Mouse (Mus musculus): ENCODE data around the gene Carm1. TPM values are rescaled to one million over a fixed set of nuclear protein-coding genes. Genes with fewer than 3 reads are reported as not detected.
"Not testable (repeated sequence)": the region's sequence is repeated elsewhere in the genome, so short reads cannot be mapped to it uniquely, and the experiment has no call there.

The Carm1 gene
- 10 to 100 TPM; 42.2 to 45.0 TPM for total RNA-seq (2021)
- long read RNA-seq, experiment 1, partial matches to known transcripts, result 1 of 11 reads
- long read RNA-seq, experiment 1, other reads (novel, unspliced or antisense), result 6 of 11 reads
- long read RNA-seq, experiment 2, transcript Carm1-201 (16 exons, 3,220 nt), result major isoform, 9 of 25 reads
- long read RNA-seq, experiment 2, transcript Carm1-203 (15 exons, 3,152 nt), result minor isoform, 6 of 25 reads
- long read RNA-seq, experiment 2, partial matches to known transcripts, result 3 of 25 reads
- long read RNA-seq, experiment 2, other reads (novel, unspliced or antisense), result 6 of 25 reads

DNA sequence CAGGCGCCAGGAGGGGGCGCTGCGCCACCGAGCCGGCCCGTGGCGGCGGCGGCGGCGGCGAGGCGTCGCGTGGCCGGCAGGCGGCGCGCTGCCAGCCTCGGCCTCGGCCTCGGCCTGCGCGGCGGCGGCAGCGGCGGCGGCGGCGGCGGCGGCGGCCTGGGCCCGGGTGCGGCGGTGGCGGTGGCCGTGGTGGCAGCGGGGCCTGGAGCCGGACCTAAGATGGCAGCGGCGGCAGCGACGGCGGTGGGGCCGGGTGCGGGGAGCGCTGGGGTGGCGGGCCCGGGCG, at the start of gene Carm1:
Carm1 (plus strand) TSS at position 106 of the 286 bp plus-strand sequence.
- no peak for DNase-seq

DNA sequence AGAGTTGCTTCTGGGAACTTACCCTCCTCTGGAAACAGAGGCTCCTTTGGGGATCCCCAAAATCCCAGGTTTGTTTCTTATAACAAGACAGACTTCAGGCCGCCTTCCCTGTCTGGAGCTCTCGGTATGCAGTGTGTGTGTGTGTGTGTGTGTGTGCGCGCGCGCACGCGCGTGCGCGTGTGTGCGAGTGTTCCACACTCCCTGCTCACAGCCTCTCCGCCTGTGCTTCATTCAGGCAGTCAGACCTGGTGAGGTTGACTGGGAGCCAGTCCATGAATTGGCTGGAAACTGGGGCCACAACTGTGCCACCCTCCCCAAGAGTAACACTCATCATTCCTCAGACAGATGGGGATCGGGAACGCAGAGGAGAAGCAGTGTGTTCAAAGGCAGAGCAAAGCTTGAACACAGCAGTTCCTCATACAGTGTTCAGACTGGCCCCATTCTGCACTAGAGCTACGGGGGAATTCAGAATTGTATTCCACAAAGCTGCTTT, 49.6 kb upstream of the Carm1 start:
- no peak for DNase-seq

DNA sequence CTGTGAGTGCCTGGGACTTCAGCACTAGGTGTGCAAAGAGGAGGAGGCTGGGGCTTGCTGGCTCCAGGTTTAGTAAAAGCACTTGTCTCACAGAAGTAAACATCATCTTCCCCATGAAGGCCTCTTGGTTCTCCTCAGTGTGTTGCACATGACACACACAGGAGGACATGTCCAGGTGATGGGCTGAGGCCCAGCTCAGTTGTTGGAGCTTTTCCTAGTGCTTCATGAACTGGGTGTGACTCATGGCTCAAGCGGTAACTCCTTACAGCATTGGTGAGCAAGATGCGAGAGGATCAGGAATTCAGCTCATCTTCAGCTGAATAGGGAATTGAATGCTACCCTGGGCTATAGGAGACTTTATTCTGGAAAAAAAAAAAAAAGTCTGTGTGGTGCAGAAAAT, 49.0 kb upstream of the Carm1 start:
- DNase-seq, result no peak

DNA sequence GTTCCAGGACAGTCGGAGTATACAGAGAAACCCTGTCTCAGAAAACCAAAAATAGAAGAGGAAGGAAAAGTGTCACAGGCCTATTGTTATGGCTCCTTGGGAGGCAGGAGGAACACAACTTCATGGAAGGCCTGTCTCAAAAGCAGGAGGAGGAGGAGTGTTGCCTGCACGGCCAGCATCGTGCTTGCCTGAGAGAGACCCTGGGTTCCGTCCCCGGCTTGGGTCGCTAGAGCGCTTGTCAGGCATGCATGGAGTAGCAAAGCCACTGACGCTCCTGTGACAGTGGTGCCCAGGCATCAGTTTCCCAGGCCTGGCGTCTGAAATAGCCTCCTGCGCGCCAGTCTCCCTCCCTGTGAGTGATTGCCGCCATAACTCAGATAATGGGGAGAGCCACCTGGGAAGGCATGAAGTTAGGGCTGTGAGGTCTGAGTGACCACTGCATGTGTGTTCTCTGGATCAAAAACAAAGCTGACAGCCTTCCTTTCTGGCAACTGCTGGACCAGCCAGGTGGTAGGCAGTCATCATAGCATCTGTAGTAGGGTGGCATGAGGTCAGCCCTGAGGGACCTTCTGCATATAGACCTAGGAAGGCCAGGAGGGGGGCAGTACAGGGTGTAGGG, 48.3 kb upstream of the Carm1 start:
- no peak for DNase-seq

DNA sequence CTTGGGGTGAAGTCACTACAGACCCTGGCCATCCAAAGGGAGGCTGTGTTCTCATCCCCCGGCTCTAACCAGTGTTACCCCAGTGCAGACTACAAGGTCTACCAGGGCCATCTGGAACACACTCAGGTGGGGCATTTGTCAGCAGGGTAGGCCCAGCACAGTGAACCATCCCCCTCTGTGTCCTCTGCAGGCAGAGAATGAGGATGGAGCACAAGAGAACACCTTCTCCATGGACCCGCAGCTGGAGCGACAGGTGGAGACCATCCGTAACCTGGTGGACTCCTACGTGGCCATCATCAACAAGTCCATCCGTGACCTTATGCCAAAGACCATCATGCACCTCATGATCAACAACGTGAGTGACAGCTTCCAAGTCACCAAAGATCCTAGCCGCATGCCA, 43.3 kb upstream of the Carm1 start:
- no peak for DNase-seq

DNA sequence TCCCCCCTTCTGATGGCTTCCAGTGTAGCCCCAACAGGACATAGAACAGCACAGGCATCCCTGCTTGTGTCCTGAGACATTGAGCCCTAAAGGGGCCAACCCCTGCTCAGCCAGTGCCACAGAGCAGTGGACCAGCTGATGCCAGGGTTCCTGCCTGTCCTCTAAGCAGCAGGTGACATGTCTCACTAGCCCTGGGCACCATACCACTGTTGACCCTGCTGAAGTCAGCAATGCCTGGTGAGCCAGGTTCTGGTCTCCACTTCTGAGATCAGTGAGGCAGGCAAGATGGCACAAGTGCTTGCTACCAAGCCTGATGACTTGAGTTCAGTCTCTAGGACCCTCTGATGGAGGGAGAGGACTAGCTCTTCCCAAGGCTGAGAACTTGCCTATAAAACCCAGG, 40.9 kb upstream of the Carm1 start:
- DNase-seq, result no peak

DNA sequence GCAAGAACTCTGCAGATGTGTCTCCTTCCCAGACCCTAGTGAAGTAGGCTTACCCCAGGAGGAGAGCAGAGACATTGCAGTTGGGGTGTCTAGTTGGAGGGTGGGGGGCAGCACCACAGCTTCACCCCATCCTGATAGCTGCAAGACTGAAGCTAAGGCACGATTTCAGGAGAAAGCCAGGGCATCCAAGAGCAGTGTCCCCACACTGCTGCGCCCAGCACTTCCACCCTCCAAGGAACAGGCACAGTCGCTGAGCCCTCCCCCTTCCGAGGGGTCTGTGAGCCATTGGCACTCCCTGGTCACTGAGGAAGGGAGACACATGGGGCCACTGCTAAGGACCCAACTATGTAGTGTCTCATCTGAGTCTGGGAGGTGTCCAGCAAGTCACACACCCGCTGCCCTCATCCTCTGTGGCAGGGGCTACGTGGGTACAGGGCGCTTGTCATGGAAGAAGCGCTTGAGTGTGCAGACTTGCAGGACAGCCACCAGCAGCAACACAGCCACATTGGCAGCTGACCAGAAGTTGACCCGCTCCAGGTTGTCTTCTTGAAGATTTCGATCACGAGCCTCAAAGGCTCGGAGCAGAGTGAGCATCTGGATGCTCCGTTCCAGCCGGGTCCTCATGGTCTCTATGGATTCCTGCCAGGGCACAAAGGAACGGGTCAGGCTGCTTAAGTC, 38.8 kb upstream of the Carm1 start:
- DNase-seq, result no peak

DNA sequence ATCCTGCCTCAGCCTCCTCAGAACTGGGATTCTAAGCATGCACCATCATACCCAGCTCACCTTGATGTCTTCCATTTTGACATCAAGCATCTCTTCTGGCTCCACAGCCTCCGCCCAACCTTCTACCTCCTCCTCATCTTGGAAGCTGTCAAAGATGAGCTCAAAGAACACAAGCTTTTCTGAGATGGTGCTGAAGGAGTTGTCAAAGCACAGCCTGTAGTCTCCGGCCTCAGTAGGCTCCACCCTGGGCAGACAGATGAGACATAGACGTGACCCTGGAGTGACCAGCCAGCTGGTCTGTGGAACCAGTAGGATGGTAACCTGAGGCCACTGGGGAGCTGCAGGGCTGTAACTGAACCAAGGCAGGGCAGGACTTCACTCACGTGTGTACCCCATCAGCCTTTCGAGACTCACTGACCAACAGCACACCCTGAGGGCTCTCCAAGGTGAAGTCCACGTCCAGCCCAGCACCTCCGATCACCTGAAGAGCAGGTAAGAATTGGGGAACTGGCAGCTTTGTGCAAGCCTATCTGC, 37.8 kb upstream of the Carm1 start:
- DNase-seq, result no peak

DNA sequence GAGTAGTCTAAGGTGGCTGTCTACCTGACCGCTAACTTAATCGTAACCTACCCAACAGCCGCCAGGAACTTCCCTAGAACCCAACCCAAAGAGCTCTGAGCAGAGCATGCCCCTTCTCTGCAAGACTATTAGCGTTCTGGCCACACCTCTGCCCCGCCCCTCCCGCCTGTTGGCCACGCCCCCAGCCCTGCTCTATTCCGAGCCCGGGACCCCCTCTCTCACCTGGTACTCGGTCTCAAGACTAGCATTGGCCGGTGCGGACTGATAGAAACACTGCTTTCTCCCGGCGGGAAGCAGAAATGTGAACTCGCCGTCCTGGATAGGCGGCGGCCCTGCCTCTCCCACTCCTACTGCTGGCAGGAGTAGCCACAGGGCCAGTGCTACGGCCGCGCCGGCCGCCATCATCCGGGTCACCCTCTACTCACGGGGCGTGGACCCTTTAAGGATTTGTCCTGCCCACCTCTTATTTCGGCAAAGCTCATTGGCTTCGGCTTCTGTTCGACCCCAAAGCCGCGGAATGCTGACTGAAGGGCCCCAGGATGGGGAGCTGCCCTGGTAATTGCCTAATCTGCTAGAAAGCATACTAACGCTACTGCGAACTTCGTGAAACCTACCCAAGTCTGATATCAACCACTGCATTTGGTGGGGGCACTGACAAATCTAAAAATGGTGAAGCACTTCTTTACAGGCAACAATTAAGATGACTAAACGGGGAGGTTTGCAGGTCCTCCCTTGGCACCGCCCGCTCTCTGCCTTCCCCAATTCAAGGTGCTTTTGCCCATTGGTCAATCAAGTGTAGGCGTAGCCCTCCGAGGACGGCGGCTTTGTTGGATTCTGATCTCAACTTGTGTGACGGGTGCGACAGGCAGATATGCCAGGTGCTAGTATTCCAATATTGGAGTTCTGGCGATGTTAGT, 36.7 kb upstream of the Carm1 start, which contains the start of gene Tmed1:
Tmed1 (minus strand) TSS at position 481 of the 917 bp plus-strand sequence.
- peak; percentile 94 to 97 for DNase-seq

DNA sequence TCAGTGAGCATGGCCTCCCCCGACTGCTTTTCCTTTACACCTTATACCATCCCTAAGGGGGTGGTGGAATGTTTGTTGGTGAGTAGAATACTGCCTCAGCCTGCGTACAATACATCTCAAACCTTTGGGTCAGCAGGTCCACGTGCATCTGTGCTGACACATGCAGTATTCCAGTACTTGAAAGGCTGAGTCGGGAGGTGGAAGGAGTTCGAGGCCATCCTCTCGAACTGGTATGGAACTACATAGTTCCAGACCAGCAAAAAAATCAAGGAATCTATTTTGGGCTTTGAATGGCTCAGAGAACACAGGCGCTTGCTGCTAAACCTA, 36.0 kb upstream of the Carm1 start:
- no peak for DNase-seq

DNA sequence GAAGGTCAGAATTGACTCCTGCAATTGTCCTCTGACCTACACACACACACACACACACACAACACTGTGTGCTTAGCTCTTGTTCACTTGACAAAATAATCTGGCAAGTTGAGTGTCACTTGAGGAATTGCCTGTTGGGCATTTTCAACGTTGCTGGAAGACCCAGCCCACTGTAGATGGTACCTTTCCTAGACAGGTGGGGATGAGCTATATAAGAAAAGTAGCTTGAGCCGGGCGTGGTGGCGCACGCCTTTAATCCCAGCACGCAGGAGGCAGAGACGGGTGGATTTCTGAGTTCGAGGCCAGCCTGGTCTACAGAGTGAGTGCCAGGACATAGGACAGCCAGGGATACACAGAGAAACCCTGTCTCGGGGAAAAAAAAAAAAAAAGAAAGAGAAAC, 35.6 kb upstream of the Carm1 start:
- no peak for DNase-seq

DNA sequence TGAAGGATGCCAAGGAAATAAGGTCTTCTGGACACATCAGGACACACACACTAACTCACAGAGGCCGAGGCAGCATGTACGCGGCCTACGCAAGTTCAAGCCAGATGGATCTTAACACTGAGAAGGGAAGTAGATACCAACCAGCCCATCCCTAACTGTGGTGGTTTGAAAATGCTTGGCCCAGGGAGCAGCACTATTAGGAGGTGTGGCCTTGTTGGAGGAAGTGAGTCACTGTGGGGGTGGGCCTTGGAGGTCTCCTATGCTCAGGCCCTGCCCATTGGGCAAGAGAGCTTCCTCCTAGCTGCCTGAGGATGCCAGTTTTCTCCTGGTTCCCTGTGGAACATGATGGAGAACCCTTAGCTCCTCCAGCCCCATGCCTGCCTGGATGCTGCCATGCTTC, 33.2 kb upstream of the Carm1 start:
- DNase-seq, result no peak

DNA sequence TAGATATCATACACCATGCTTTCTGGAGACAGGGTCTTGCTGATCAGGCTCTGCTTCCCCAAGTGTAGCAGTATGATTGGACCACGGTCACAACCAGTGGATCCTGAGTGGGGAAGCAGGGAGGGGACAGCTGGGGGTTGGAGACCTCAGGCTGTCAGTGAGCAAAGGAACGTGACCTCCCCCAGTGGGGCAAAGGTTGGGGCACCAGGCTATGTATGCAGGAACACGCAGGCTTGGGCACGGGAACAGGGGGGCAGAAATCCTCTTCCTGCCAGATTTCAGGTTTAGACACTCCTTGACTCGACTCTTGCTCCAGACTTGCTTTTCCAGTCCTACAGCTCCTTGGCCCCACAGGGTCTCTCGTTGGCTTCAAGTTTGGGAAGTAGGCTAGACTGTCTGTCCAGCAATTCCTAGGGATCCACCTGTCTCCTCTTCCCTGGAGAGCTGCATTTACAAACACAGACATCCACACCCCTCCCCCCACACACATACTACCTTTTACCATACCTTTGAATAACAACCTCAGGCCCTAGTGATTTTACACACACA, 28.7 kb upstream of the Carm1 start:
- DNase-seq, result no peak

DNA sequence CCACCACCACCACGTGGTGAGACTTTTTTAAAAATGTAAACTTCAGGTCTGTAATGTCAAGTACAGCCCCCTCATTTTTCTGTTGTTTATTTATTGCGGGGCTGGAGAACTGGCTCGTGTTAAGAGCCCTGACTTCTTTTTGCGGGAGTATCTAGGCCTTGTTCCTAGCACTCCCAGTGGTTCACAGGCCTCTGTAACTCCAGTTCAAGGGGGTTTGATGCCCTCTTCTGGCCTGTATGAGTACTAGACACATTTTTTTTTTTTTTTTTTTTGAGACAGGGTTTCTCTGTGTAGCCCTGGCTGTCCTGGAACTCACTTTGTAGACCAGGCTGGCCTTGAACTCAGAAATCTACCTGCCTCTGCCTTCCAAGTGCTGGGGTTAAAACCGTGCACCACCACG, 28.0 kb upstream of the Carm1 start:
- not testable (repeated sequence) for DNase-seq

DNA sequence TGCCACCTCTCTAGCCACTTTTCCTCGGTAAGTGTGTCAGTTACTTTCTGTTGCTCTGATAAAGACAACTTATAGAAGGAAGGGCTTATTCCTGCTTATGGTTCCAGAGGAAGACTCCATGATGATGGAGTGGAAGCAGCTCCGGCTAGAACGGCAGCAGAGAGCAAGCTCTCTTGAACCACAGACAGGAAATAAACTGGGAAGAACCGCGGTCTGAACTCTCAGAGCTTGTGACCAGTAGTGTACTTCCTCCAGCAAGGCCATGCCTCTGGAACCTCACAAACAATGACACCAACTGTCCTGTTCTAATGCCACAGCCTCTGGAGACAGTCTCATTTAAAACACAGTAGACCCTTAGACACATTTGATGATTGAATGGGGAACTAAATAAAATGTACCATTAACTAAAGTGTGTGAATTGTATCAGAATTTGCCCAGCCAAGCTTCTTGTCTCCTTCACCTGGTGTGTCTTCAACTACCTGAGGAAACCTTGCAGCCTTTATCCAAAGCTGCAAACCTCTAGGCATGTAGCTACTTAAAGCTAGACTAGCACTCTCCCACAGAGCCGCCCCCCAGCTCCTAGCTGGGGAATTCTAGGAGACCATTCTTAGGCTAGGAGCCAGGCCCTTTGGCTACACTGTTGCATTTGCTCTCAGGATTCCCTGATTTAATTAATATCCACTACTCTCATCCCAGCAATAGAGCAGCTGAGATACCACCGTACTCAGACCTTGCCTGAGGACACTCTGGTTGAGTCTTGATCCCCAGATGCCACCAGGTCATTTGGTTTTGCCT, 21.4 kb upstream of the Carm1 start:
- no peak for DNase-seq

DNA sequence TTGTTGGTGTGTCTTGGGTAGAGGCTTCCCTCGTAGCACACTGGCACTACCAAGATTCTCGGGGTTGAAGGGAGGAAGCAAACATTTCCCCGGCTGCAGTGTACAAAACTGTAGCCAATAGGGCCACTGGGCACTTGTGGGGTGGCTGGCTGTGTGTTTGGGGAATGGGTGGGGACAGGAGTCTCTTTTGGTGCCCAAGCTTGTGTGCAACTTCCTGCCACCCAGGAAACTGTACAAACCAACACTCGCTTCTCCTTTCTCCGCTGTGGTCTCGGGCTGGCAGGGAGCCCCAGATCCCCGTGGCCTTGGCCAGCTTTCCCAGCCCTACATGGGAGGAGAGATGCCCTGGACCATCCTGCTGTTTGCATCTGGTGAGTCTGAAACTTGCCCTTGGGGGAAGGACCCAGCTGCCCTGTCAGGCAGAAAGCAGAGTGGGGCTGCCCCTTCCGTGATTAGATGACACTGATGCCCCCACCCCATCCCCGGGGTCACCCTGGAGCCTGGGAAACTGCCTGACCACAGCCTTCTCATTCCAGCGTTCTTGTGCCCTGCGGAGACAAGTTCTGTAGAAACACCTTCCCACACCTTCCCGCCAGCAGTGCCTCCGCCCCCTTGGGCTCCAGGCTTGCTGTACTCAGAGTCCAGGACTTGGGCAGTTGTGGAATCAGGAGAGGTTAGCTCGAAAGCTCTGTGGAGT, 20.6 kb upstream of the Carm1 start, which contains the start of gene AB124611:
AB124611 (plus strand) TSS at position 240 of the 697 bp plus-strand sequence.
- DNase-seq, result peak in 1 of 2 experiments; percentile 43

DNA sequence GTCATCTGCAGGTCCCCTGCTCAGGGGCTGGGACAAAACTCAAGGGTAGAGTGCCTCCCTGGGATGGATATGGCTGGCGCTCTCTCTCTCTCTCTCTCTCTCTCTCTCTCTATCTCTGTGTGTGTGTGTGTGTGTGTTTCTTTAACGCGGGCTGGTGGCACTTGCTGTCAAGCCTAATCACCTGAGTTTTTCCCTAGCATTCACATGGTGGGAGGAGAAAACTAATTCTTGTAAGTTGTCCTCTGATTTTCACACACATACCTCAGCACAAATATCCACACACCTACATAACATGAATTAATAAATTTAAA, 20.1 kb upstream of the Carm1 start:
- DNase-seq, result no peak

DNA sequence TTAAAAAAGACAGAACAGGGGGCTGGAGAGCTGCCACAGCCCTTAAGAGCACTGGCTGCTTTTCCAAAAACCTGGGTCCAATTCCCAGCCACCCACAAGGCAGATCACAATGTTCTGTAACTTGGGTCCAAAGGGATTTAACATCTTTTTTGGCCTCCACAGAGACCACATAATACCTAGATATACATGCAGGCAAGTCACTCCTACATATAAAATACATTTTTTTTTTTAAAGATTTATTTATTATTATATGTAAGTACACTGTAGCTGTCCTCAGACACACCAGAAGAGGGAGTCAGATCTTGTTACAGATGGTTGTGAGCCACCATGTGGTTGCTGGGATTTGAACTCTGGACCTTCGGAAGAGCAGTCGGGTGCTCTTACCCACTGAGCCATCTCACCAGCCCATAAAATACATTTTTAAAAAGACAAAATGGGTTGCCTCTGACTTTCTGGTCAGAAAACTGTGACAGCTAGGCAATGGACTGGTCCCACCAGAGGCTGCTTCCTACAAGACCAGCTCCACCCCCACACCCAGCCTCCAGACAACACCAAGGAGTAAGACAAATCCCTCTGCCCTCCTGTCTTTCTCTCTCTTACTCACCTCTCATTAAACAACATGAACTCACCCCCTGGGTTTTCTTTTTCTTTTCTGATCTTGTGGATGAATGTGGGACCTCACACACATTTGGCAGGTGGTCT, 19.4 kb upstream of the Carm1 start:
- DNase-seq, result no peak

DNA sequence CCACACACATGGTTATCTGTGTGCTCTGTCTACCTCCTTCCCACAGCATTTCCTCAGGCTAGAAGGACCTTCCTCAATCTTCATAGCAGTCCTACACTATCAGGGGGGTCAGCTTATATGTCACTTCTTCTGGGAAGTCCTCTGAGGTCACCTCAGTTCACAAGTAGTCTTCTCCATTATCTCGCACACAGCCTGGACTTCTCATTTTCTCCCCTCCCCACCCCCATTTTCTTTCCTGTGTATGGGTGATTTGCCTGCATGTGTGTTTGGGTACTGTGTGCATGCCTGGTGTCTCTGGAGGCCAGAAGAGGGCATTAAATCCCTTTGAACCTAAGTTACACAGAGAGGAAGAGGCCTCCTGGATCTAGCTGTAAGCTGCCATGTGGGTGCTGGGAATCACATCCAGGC, 18.8 kb upstream of the Carm1 start:
- DNase-seq, result no peak

DNA sequence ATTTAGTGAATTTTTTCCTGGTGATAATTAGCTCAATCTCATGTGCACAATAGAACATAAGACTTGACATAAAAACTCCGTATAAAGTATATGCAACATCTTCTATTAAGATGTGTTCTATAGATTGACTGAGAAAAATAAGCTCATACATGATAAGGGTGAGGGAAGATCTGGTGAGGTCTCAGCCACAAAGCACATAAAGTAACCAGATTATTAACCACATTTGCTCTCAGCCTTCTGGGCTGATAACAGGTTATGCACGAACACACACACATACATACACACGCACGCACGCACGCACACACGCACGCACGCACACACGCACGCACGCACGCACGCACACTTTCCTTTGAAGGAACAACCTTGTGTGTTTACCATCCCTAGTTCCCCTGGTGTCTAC, 10.2 kb upstream of the Carm1 start:
- no peak for DNase-seq

All from adrenal gland, postnatal 36 days (tissue).